Mouse (Mus musculus): ENCODE results near the gene Spred2. TPM values are rescaled to one million over a fixed set of nuclear protein-coding genes. Genes with fewer than 3 reads are reported as not detected.

The Spred2 gene
- total and polyA plus RNA-seq, 3 experiments: 7.8 to 76.0 (median 25.9) TPM

DNA sequence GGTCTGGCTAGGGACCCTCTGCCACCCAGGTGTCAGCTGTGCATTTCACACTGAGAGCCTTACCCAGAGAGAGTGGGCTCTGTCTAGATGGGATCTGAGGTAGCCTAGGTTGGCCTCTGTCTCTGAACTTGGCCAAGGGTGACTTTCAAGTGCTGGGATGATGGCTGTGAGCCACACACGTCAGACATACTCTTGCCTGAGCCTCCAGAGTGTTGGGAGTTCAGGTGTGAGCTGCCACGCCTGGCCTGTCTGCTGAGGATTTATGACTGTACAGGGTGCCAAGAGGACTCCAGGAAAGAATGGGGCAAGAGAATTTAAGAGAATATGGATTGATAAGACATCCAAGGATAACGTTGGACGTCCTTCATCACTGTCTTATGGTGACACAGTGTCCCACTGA lies 17.8 kb downstream of the Spred2 start (continued):
- TF ChIP-seq POLR2AphosphoS2 (IDR thresholded peaks at IDR 0.05; ENCODE audit: low read length): no peak
- TF ChIP-seq USF2 (IDR thresholded peaks at IDR 0.05; ENCODE audit: borderline replicate concordance in 1 of 2, insufficient read depth in 1 of 2, low read depth in 1 of 2, low read length in 2 of 2): no peak

DNA sequence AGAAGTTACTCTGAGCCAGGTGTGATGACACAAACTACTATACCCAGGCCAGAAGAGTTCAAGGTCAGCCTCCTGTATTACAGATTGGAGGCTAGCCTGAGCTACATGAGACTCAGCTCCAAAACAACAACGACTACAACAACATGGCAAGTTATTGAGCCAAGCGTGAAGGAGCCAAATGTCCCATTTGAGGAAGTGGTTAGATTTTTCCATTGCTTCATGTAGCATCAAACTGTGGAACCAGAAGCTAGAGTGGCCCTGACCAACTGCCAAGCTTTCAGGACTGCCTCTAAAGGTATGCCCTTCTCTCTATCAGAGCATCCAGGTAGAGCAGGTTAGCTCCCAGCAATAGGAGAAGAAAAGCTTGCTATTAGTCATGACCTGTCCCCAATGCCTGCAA lies 19.6 kb downstream of the Spred2 start:
- DNase-seq (ENCODE audit: low read depth, low spot score): peak; percentile 63
- peaks cover 0 to 13% of the 10 kb centered on the region in 2 experiments; a peak in 2 of 4 replicates for H3K36me3 ChIP-seq (ENCODE audit: control insufficient read depth in 1 of 2, insufficient read depth in 2 of 2, low read length in 2 of 2)

DNA sequence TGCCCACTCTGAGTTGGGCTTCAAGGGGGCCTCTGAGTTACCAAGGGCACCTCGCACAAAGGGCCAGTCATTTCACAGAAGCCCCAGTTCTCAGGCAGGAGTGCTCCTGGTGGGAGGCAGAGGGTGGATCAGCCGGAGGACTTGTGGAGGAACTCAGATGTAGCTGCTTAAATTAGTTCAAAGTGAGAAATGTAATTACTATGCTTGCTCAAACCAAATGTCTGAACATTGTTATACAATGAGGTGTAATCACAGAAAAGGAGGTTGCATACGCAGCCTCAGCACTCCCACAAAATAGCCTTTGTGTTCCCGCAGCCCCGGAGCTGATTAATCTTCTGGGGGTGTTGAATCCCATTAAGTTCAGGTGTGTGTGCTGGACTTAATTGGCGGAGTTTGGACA lies 20.5 kb downstream of the Spred2 start:
- peaks cover 75% of the 10 kb centered on the region for H3K79me2 ChIP-seq (ENCODE audit: control insufficient read depth, insufficient read depth, low read length, poor library complexity)
- peaks cover 0 to 13% of the 10 kb centered on the region in 2 experiments; a peak in 2 of 4 replicates for H3K36me3 ChIP-seq (ENCODE audit: control insufficient read depth in 1 of 2, insufficient read depth in 2 of 2, low read length in 2 of 2)

More for the DNA sequence above, 19.6 kb downstream of the Spred2 start:
- no peak overlapping the region for H3K27ac ChIP-seq (ENCODE audit: control insufficient read depth, low read depth, low read length)
- TF ChIP-seq UBTF (IDR thresholded peaks at IDR 0.05; ENCODE audit: borderline replicate concordance, insufficient read depth, low read depth, low read length) (no peak), MYC (IDR thresholded peaks at IDR 0.05; ENCODE audit: low read depth, low read length) (no peak)
- H3K9me3 ChIP-seq (replicated peaks; ENCODE audit: insufficient read depth, low read length): no peaks in the 10 kb centered on the region
- H3K79me2 ChIP-seq (ENCODE audit: control insufficient read depth, insufficient read depth, low read length, poor library complexity): peaks cover 73% of the 10 kb centered on the region
- H3K9ac ChIP-seq (ENCODE audit: control insufficient read depth, low read depth, low read length, poor library complexity, severe bottlenecking): no peak overlapping the region
- H3K4me1 ChIP-seq (ENCODE audit: control insufficient read depth in 1 of 2, insufficient read depth in 2 of 2, low read length in 2 of 2): no peaks in the 10 kb centered on the region
- H3K4me3 ChIP-seq (ENCODE audit: control insufficient read depth in 1 of 2, insufficient read depth in 1 of 2, low read depth in 2 of 2, low read length in 2 of 2): no peak overlapping the region
- no peaks in the 10 kb centered on the region for H3K27me3 ChIP-seq (ENCODE audit: control insufficient read depth in 1 of 2, insufficient read depth in 2 of 2, low read length in 2 of 2)

DNA sequence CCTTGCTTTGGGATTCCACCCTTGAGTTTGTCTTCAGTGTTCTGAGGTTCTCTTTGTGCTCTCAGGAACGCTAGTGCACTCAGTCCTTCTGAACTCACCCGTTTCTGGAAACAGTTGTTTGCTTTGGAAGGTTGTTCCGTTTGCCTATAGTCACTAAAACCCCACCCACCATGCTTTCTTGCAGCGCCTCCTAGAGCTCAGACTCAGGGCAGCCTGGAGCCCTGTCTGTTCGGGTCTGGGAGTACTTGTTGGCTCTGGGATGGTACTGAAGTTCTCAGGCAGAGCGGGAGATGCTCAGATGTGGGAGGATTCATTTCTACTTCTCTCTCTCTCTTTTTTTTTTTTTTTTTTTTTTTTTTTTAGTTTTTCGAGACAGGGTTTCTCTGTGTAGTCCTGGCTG lies 22.5 kb downstream of the Spred2 start:
- Histone ChIP-seq H3K4me1 (ENCODE audit: control insufficient read depth in 1 of 2, insufficient read depth in 2 of 2, low read length in 2 of 2) (no peaks in the 10 kb centered on the region), H3K9me3 (replicated peaks; ENCODE audit: insufficient read depth, low read length) (no peaks in the 10 kb centered on the region), H3K9ac (ENCODE audit: control insufficient read depth, low read depth, low read length, poor library complexity, severe bottlenecking) (no peak overlapping the region), H3K4me3 (ENCODE audit: control insufficient read depth in 1 of 2, insufficient read depth in 1 of 2, low read depth in 2 of 2, low read length in 2 of 2) (no peak overlapping the region), H3K27ac (ENCODE audit: control insufficient read depth, low read depth, low read length) (no peak overlapping the region), H3K36me3 (ENCODE audit: control insufficient read depth in 1 of 2, insufficient read depth in 2 of 2, low read length in 2 of 2) (peaks cover 0 to 13% of the 10 kb centered on the region in 2 experiments; a peak in 2 of 4 replicates), H3K79me2 (ENCODE audit: control insufficient read depth, insufficient read depth, low read length, poor library complexity) (peaks cover 76% of the 10 kb centered on the region), H3K27me3 (ENCODE audit: control insufficient read depth in 1 of 2, insufficient read depth in 2 of 2, low read length in 2 of 2) (no peaks in the 10 kb centered on the region)
- DNase-seq (ENCODE audit: low read depth, low spot score): no peak
- TF ChIP-seq CTCF (IDR thresholded peaks at IDR 0.05 in 2 of 3, conservative IDR thresholded peaks at IDR 0.05 in 1 of 3; ENCODE audit: control insufficient read depth in 1 of 3, insufficient read depth in 1 of 3, low read depth in 2 of 3, low read length in 3 of 3, poor library complexity in 1 of 3, severe bottlenecking in 1 of 3) (peak in 2 of 3 experiments; percentile 8 to 17; a peak in 2 of 6 replicates), TAL1 (IDR thresholded peaks at IDR 0.05; ENCODE audit: low read length) (no peak)

More for the DNA sequence above, 20.5 kb downstream of the Spred2 start:
- Histone ChIP-seq H3K9ac (ENCODE audit: control insufficient read depth, low read depth, low read length, poor library complexity, severe bottlenecking) (no peak overlapping the region), H3K4me1 (ENCODE audit: control insufficient read depth in 1 of 2, insufficient read depth in 2 of 2, low read length in 2 of 2) (no peaks in the 10 kb centered on the region), H3K9me3 (replicated peaks; ENCODE audit: insufficient read depth, low read length) (no peaks in the 10 kb centered on the region), H3K27ac (ENCODE audit: control insufficient read depth, low read depth, low read length) (no peak overlapping the region), H3K27me3 (ENCODE audit: control insufficient read depth in 1 of 2, insufficient read depth in 2 of 2, low read length in 2 of 2) (no peaks in the 10 kb centered on the region), H3K4me3 (ENCODE audit: control insufficient read depth in 1 of 2, insufficient read depth in 1 of 2, low read depth in 2 of 2, low read length in 2 of 2) (no peak overlapping the region)
- DNase-seq (ENCODE audit: low read depth, low spot score): no peak
- TF ChIP-seq RAD21 (IDR thresholded peaks at IDR 0.05; ENCODE audit: low read depth, low read length) (no peak), CHD1 (IDR thresholded peaks at IDR 0.05; ENCODE audit: low read depth, low read length) (no peak), MEF2A (IDR thresholded peaks at IDR 0.05; ENCODE audit: extremely low read depth, insufficient replicate concordance, low read depth, low read length, poor library complexity, severe bottlenecking) (no peak), NELFE (IDR thresholded peaks at IDR 0.05; ENCODE audit: low read depth, low read length) (no peak), SMC3 (IDR thresholded peaks at IDR 0.05; ENCODE audit: low read depth, low read length) (no peak), ZC3H11A (IDR thresholded peaks at IDR 0.05; ENCODE audit: low read depth, low read length) (no peak), POLR2AphosphoS2 (IDR thresholded peaks at IDR 0.05; ENCODE audit: low read length) (no peak), BHLHE40 (IDR thresholded peaks at IDR 0.05; ENCODE audit: borderline replicate concordance, low read depth, low read length) (no peak), ZKSCAN1 (IDR thresholded peaks at IDR 0.05; ENCODE audit: low read depth, low read length) (no peak), KAT2A (conservative IDR thresholded peaks at IDR 0.05; ENCODE audit: low read depth, low read length) (no peak), USF2 (IDR thresholded peaks at IDR 0.05; ENCODE audit: borderline replicate concordance in 1 of 2, insufficient read depth in 1 of 2, low read depth in 1 of 2, low read length in 2 of 2) (no peak)
